Mouse (Mus musculus): ENCODE data around the gene Ms4a4b. TPM values are rescaled to one million over a fixed set of nuclear protein-coding genes. Genes with fewer than 3 reads are reported as not detected.
"Not testable (repeated sequence)": the region's sequence is repeated elsewhere in the genome, so short reads cannot be mapped to it uniquely, and the experiment has no call there.

Ms4a4b gene
- total and polyA plus RNA-seq, 3 experiments: not detected

- H3K27ac ChIP-seq (ENCODE audit: insufficient read depth, low read depth): no peak overlapping the region
- H3K4me1 ChIP-seq (ENCODE audit: control insufficient read depth in 1 of 2, insufficient read depth in 2 of 2): no peaks in the 10 kb centered on the region
- H3K4me2 ChIP-seq (ENCODE audit: insufficient read depth, low read depth, poor library complexity, severe bottlenecking): no peak overlapping the region
- no peak for TF ChIP-seq E2F4 (IDR thresholded peaks at IDR 0.05; ENCODE audit: insufficient replicate concordance, low read depth, low read length)
- no peak for TF ChIP-seq ZC3H11A (IDR thresholded peaks at IDR 0.05; ENCODE audit: low read depth, low read length)
- TF ChIP-seq ZMIZ1 (IDR thresholded peaks at IDR 0.05; ENCODE audit: low read depth, low read length): no peak
- TF ChIP-seq MEF2A (IDR thresholded peaks at IDR 0.05; ENCODE audit: borderline replicate concordance, low read depth, low read length): no peak
- no peak for TF ChIP-seq HCFC1 (IDR thresholded peaks at IDR 0.05; ENCODE audit: low read depth, low read length)
- no peak for TF ChIP-seq MXI1 (IDR thresholded peaks at IDR 0.05; ENCODE audit: low read depth, low read length)
- no peak for TF ChIP-seq JUN (IDR thresholded peaks at IDR 0.05; ENCODE audit: insufficient read depth, low read depth, low read length)
- no peak for TF ChIP-seq NELFE (IDR thresholded peaks at IDR 0.05; ENCODE audit: low read depth, low read length)
- TF ChIP-seq USF2 (conservative IDR thresholded peaks at IDR 0.05; ENCODE audit: low read depth, low read length): no peak
- TF ChIP-seq MYC (IDR thresholded peaks at IDR 0.05; ENCODE audit: low read depth, low read length): no peak
- TF ChIP-seq ELF1 (IDR thresholded peaks at IDR 0.05; ENCODE audit: low read depth, low read length): no peak
- no peak for TF ChIP-seq IRF4 (IDR thresholded peaks at IDR 0.05; ENCODE audit: low read depth, low read length)
- no peaks in the 10 kb centered on the region for H3K27me3 ChIP-seq (replicated peaks)
- no peak for DNase-seq (ENCODE audit: extremely low read depth)
- in situ Hi-C loops (cut with MboI; ENCODE audit: low pct_ligation_motif_present, low pct_unique_long_range_greater_than_20kb, low sequenced_read_pairs): no loop called here
- H3K36me3 ChIP-seq (replicated peaks in 1 of 2; ENCODE audit: control insufficient read depth in 1 of 2, insufficient read depth in 1 of 2, low read length in 1 of 2): no peaks in the 10 kb centered on the region
- dilution Hi-C loops (cut with MboI; ENCODE audit: extremely low pct_ligation_motif_present, extremely low pct_unique_long_range_greater_than_20kb, low sequenced_read_pairs): no loop called here
- H3K9ac ChIP-seq (ENCODE audit: insufficient read depth, low read depth): no peak overlapping the region
- no peaks in the 10 kb centered on the region for H3K79me2 ChIP-seq (replicated peaks; ENCODE audit: control insufficient read depth, extremely low read depth, insufficient read depth, poor library complexity, severe bottlenecking)
- H3K9me3 ChIP-seq (replicated peaks; ENCODE audit: low read length): no peaks in the 10 kb centered on the region
- no peak overlapping the region for H3K4me3 ChIP-seq (replicated peaks in 1 of 3; ENCODE audit: low read depth in 2 of 3, low read length in 2 of 3, poor library complexity in 1 of 3)
These were observed 27.8 kb upstream of the Ms4a4b start for GRCm38 (mm10) chr19:11415581-11415980.

- H3K27me3 ChIP-seq (replicated peaks); H3K36me3 ChIP-seq (replicated peaks in 1 of 2; ENCODE audit: control insufficient read depth in 1 of 2, insufficient read depth in 1 of 2, low read length in 1 of 2); in situ Hi-C loops (cut with MboI; ENCODE audit: low pct_ligation_motif_present, low pct_unique_long_range_greater_than_20kb, low sequenced_read_pairs); H3K9ac ChIP-seq (ENCODE audit: insufficient read depth, low read depth); H3K4me1 ChIP-seq (ENCODE audit: control insufficient read depth in 1 of 2, insufficient read depth in 2 of 2); H3K4me3 ChIP-seq (replicated peaks in 1 of 3; ENCODE audit: low read depth in 2 of 3, low read length in 2 of 3, poor library complexity in 1 of 3); DNase-seq (ENCODE audit: extremely low read depth); H3K9me3 ChIP-seq (replicated peaks; ENCODE audit: low read length); H3K4me2 ChIP-seq (ENCODE audit: insufficient read depth, low read depth, poor library complexity, severe bottlenecking); H3K79me2 ChIP-seq (replicated peaks; ENCODE audit: control insufficient read depth, extremely low read depth, insufficient read depth, poor library complexity, severe bottlenecking); H3K27ac ChIP-seq (ENCODE audit: insufficient read depth, low read depth); dilution Hi-C loops (cut with MboI; ENCODE audit: extremely low pct_ligation_motif_present, extremely low pct_unique_long_range_greater_than_20kb, low sequenced_read_pairs): not testable (repeated sequence)
These were observed 24.5 kb upstream of the Ms4a4b start for GRCm38 (mm10) chr19:11418865-11419264.

- H3K27ac ChIP-seq (ENCODE audit: insufficient read depth, low read depth); H3K36me3 ChIP-seq (replicated peaks in 1 of 2; ENCODE audit: control insufficient read depth in 1 of 2, insufficient read depth in 1 of 2, low read length in 1 of 2); DNase-seq (ENCODE audit: extremely low read depth); H3K9me3 ChIP-seq (replicated peaks; ENCODE audit: low read length); H3K79me2 ChIP-seq (replicated peaks; ENCODE audit: control insufficient read depth, extremely low read depth, insufficient read depth, poor library complexity, severe bottlenecking); H3K4me3 ChIP-seq (replicated peaks in 1 of 3; ENCODE audit: low read depth in 2 of 3, low read length in 2 of 3, poor library complexity in 1 of 3); in situ Hi-C loops (cut with MboI; ENCODE audit: low pct_ligation_motif_present, low pct_unique_long_range_greater_than_20kb, low sequenced_read_pairs); H3K4me2 ChIP-seq (ENCODE audit: insufficient read depth, low read depth, poor library complexity, severe bottlenecking); dilution Hi-C loops (cut with MboI; ENCODE audit: extremely low pct_ligation_motif_present, extremely low pct_unique_long_range_greater_than_20kb, low sequenced_read_pairs); H3K4me1 ChIP-seq (ENCODE audit: control insufficient read depth in 1 of 2, insufficient read depth in 2 of 2); H3K27me3 ChIP-seq (replicated peaks); H3K9ac ChIP-seq (ENCODE audit: insufficient read depth, low read depth): not testable (repeated sequence)
These were observed 12.1 kb upstream of the Ms4a4b start for GRCm38 (mm10) chr19:11431209-11431608.
